Comparison of ENCODE assay signal across 8 mouse cellular contexts in the genomic region with DNA sequence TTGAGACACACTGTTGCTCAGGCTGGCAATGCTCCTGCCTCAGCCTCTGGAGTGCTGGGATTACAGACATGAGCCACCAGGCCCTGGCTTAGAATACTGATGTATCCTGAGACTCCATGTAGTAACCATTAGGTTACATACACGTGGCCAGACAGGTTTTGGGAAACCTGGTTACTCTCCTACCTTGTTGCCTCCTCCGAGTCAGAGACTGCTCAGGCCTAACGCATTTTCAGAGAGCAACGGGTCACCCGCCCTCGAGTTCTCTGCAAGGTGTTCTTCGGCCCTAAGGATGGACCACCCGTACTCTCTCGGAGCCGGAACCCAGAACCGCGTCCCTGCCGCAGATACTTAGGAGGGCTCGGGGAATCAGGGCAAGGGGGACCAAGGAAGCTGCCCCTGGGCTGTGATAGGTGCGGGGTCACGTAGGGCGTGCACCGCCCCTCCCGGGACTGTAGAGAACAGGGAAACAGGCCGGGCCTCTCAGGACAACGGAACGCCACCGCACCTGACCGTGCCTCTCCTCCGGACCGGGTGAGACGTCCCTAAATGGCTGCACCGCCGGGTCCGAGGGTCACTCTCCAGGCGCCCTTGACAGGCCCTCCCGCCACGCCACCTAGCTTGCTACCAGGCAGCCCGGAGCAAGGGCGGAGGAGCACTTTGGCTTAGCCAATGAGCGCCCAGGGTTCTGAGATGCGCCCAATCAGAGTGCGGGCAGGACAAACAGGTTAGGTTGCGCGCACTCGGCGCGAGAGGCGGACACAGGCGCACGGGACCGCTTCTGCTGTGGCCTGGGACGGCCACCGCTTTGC. TPM values are rescaled to one million over a fixed set of nuclear protein-coding genes. Genes with fewer than 3 reads are reported as not detected.
DNase-seq lines count a peak whose midpoint lies in the region; ATAC-seq and TF ChIP-seq lines count a peak whose summit lies in the region.

A gene (plus strand): TSS at position 728 of the 809 bp plus-strand sequence.

- no peaks in the 10 kb centered on the region for H3K36me3 ChIP-seq in hindbrain, embryonic 13.5 days

- H3K4me1 ChIP-seq in hindbrain, embryonic 13.5 days (replicated peaks), result peaks cover 24% of the 10 kb centered on the region

- no peaks in the 10 kb centered on the region for H3K27me3 ChIP-seq in Patski
- H3K27me3 ChIP-seq in hindbrain, embryonic 13.5 days, result no peaks in the 10 kb centered on the region

- H3K27ac ChIP-seq in hindbrain, embryonic 13.5 days, result peak within 1 kb of the TSS; percentile 96

- H3K9me3 ChIP-seq in hindbrain, embryonic 13.5 days, result no peaks in the 10 kb centered on the region

- peak; percentile 96 for ATAC-seq in Patski
- peak; percentile 99 for ATAC-seq in hindbrain, embryonic 13.5 days (ENCODE audit: low FRiP score)

- peak; percentile 86 for DNase-seq in Patski (ENCODE audit: low read depth, low spot score)
- peak; percentile 96 for DNase-seq in cerebellum, postnatal 14 days
- peak; percentile 92 to 96 for DNase-seq in frontal cortex, postnatal 14 days (ENCODE audit: low spot score in 2 of 2)
- peak in 1 of 2 experiments; percentile 79 for DNase-seq in layer of hippocampus, postnatal 25 days (ENCODE audit: extremely low spot score in 1 of 2, low spot score in 1 of 2)
- peak; percentile 97 for DNase-seq in lung, postnatal 25 days (ENCODE audit: low spot score)
- DNase-seq in retina, embryonic 14.5 days (ENCODE audit: low spot score), result peak; percentile 97
- peak; percentile 93 for DNase-seq in thymus, postnatal 4 days

- H3K4me2 ChIP-seq in hindbrain, embryonic 13.5 days, result peak within 1 kb of the TSS; percentile 80

- POLR2A ChIA-PET in Patski (lab: Charles Lee), result interaction anchor here (1.9 to 2.5 kb wide), 2 partner anchors 22 to 67 kb away, joined by 6 to 12 read pairs; a partner anchor contains a TSS

- CTCF ChIA-PET in Patski (lab: Charles Lee), result interaction anchor here (8.0 kb wide), 1 partner anchor 17 kb away, joined by 66 read pairs; no protein-coding TSS in a partner anchor

- peak within 1 kb of the TSS; percentile 92 for H3K4me3 ChIP-seq in hindbrain, embryonic 13.5 days

- H3K9ac ChIP-seq in hindbrain, embryonic 13.5 days, result peak within 1 kb of the TSS; percentile 92

- TF ChIP-seq CTCF in Patski (IDR thresholded peaks at IDR 0.05), result no peak

- WGBS in hindbrain, embryonic 13.5 days, result under 1% methylated on average over 49 of the region's 49 CpGs

- in situ Hi-C loops in Patski (cut with MboI; ENCODE audit: low pct_unique_long_range_greater_than_20kb), result no loop called here

RNA-seq across cellular contexts. Expression of the gene that starts here (rescaled TPM):
- polyA plus RNA-seq in Patski (2021), result 85.1 TPM
- polyA plus RNA-seq in hindbrain, embryonic 13.5 days (2015; fragmentation: Nextera tagmentation; extraction: Ambion mirVana), result 74.2 and 79.5 TPM in 2 replicates
- 100 to 1,000 TPM; 110 to 114 TPM for total RNA-seq in layer of hippocampus, postnatal 25 days (2021)
